Mouse (Mus musculus) limb, embryonic 12.5 days (tissue): ENCODE data around the gene Flrt1. TPM values are rescaled to one million over a fixed set of nuclear protein-coding genes. Genes with fewer than 3 reads are reported as not detected.

Source experiments
- ATAC-seq: fragments of 200-750 bp; cut with Nextera tagmentation; 2 replicates; pipeline ENCODE4 v1.8.0; 2017; ENCODE audit warnings: low read depth, moderate TSS enrichment; ENCODE audit not compliant: insufficient number of reproducible peaks, insufficient read depth, low FRiP score, low TSS enrichment
- H3K27ac ChIP-seq: fragments of 300-500 bp; sonication (generic); 2 replicates; pipeline ENCODE4 v1.5.1; 2016; ENCODE audit warnings: mild to moderate bottlenecking, moderate library complexity
- H3K27me3 ChIP-seq: fragments of 300-500 bp; sonication (generic); 2 replicates; pipeline ENCODE4 v1.6.1; 2016; ENCODE audit warnings: mild to moderate bottlenecking, moderate library complexity
- H3K36me3 ChIP-seq: fragments of 300-500 bp; sonication (generic); 2 replicates; pipeline ENCODE4 v1.6.1; 2016; ENCODE audit warnings: mild to moderate bottlenecking, moderate library complexity
- H3K4me1 ChIP-seq: fragments of 300-500 bp; sonication (generic); replicated peaks from 2 replicates; pipeline ENCODE4 v1.6.1; 2016
- H3K4me2 ChIP-seq: fragments of 300-500 bp; sonication (generic); 2 replicates; pipeline ENCODE4 v1.6.1; 2016; ENCODE audit warnings: mild to moderate bottlenecking, moderate library complexity
- H3K4me3 ChIP-seq: fragments of 300-500 bp; sonication (generic); replicated peaks from 2 replicates; pipeline ENCODE4 v1.5.1; 2016; ENCODE audit warnings: mild to moderate bottlenecking
- H3K9ac ChIP-seq: fragments of 300-500 bp; sonication (generic); replicated peaks from 2 replicates; pipeline ENCODE4 v1.6.1; 2016; ENCODE audit warnings: mild to moderate bottlenecking, moderate library complexity
- H3K9me3 ChIP-seq: fragments of 300-500 bp; sonication (generic); 2 replicates; pipeline ENCODE4 v1.6.1; 2016; ENCODE audit warnings: mild to moderate bottlenecking, moderate library complexity
- WGBS: fragments of 180-500 bp; shearing (Covaris S2); methylation state at CpG from one replicate; pipeline ENCODE4 v1.1.7; 2016; 5-methylcytosine and 5-hydroxymethylcytosine counted together
- polyA plus RNA-seq: library from polyadenylated mRNA; unstranded; fragments of >200 nt; fragmentation: Nextera tagmentation; extraction: Ambion mirVana; gene quantifications from 2 replicates; pipeline ENCODE4 v1.2.1, GENCODE M21; 2016

Gene Flrt1
- polyA plus RNA-seq, 1 experiment from 2014 or later = 3.5 TPM

DNA sequence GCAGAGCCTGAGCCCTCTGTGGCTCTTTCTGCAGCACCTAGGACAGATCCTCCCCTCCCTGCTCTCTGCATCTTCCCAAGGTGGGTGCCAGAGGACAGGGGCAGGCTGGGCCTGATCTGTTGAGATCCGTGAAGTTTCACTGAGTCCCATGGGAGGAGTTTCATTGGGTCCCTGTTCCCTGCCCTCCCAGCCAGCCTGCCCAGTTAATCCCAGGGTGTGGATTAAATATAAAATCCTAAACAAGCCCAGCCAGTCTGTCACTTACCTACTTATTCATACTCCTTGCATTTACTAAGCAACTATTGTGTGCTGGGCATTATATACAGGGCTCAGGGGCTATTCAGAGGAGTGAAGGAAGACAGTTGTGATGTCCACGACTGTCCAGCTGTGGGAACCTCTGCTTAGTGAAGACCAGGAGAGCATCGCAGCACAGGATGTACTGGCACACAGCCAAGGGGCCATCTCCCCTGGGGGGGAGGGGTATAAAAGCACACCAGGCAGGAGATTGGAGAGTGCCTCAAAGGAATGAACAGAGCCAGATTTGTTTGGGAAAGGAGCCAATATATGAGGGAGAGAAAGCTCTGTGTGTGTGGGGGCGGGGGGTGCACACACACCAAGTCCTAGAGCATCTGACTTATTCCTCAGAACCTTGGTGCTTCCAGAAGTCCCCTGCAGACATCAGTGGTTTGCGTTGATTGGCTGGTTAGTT, 36.8 kb upstream of the Flrt1 start:
- no peak for ATAC-seq
- Histone ChIP-seq H3K9ac (no peak overlapping the region), H3K27ac (0 out of 2 replicates have a peak overlapping the region, but pooled peaks have one; percentile 17)

DNA sequence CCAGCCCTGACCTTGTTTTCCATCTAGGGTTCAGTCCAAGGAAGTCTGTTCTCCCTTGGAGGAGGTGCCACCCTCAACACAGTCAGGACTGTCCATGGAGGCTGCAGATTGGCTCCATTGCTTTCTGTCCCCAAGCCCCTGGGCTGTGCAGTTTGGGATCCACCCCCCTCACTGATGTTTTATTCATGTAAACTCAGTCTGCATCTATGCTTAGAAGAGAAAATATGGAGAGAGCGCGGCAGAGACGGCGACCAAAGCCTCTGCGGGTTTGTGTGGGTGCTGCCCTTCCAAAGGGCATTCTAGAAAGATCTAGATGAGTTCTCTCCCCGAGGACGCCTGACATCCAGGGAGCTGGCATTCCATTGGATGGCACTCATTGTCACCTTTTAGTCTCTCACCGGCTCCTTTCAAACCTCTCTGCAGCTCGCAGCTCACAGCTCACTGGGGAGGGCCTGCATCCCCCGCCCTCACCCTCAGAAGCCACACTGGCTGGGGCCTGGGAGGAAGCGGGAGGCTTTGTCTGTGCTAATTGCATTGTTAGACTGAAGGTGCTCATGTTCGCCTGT, 35.4 kb upstream of the Flrt1 start:
- Histone ChIP-seq H3K4me2 (no peak overlapping the region), H3K4me3 (no peak overlapping the region), H3K27ac (no peak overlapping the region), H3K27me3 (peaks cover 79% of the 10 kb centered on the region), H3K9ac (0 out of 2 replicates have a peak overlapping the region, but pooled peaks have one; percentile 37), H3K4me1 (peaks cover 80% of the 10 kb centered on the region), H3K9me3 (no peaks in the 10 kb centered on the region), H3K36me3 (no peaks in the 10 kb centered on the region)
- 64% methylated on average over 12 of the region's 12 CpGs for whole genome bisulfite sequencing
- ATAC-seq = no peak

More for the DNA sequence above, 36.8 kb upstream of the Flrt1 start:
- Histone ChIP-seq H3K4me2 (no peak overlapping the region), H3K36me3 (no peaks in the 10 kb centered on the region), H3K4me3 (no peak overlapping the region), H3K9me3 (no peaks in the 10 kb centered on the region), H3K4me1 (peaks cover 67% of the 10 kb centered on the region), H3K27me3 (peaks cover 84% of the 10 kb centered on the region)
- 58% methylated on average over 5 of the region's 5 CpGs for WGBS

DNA sequence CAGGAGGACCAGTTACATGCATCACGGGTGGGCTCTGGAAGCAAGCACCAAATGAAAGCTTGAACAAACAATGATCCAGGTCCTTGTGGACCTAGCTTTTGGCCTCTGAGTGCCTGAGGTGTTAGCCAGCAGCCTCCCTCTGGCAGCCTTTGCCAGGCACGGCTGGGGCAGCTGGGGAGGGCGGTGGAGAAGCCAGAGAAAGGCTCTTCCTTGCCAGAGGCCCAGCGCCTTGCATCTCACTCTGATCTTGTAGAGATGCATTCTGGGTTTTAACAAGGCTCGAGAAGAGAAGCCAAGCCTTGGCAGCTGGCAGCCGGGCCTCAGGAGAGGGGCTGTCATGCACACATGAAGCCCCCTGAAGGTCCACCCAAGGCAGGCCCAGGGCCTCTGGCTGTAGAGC, 34.8 kb upstream of the Flrt1 start:
- H3K9me3 ChIP-seq = no peaks in the 10 kb centered on the region
- H3K27ac ChIP-seq = 0 out of 2 replicates have a peak overlapping the region, but pooled peaks have one; percentile 23

DNA sequence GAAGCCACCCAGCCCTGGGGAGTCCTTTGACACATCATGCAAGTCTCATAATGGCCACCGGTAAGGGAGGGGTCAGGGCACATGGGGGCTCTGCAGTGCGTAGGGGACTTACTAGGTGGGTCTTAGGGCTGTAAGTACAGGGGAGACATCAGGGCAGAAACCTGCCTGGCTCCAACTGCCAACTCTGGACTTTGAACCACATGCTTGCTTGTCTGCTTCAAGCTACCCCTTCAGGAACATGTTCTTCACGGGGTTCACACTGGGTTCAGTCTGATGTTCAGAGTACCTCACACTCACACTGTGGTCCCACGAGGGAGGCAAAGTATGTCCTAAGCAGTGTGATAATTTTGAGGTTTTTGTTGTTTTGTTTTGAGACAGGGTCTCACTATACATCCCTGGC, 33.8 kb upstream of the Flrt1 start:
- no peak for ATAC-seq
- H3K4me1 ChIP-seq = peaks cover 96% of the 10 kb centered on the region
- peaks cover 63% of the 10 kb centered on the region for H3K27me3 ChIP-seq
- H3K27ac ChIP-seq = peak overlapping the region; percentile 79
- no peaks in the 10 kb centered on the region for H3K36me3 ChIP-seq
- H3K9ac ChIP-seq = no peak overlapping the region
- peak overlapping the region; percentile 47 for H3K4me2 ChIP-seq
- no peaks in the 10 kb centered on the region for H3K9me3 ChIP-seq
- no peak overlapping the region for H3K4me3 ChIP-seq
- WGBS = 48% methylated on average over 4 of the region's 4 CpGs

More for the DNA sequence above, 34.8 kb upstream of the Flrt1 start:
- Histone ChIP-seq H3K4me3 (no peak overlapping the region), H3K4me1 (peaks cover 86% of the 10 kb centered on the region), H3K9ac (no peak overlapping the region), H3K27me3 (peaks cover 74% of the 10 kb centered on the region), H3K36me3 (no peaks in the 10 kb centered on the region), H3K4me2 (no peak overlapping the region)
- no peak for ATAC-seq
- 71% methylated on average over 6 of the region's 6 CpGs for WGBS

DNA sequence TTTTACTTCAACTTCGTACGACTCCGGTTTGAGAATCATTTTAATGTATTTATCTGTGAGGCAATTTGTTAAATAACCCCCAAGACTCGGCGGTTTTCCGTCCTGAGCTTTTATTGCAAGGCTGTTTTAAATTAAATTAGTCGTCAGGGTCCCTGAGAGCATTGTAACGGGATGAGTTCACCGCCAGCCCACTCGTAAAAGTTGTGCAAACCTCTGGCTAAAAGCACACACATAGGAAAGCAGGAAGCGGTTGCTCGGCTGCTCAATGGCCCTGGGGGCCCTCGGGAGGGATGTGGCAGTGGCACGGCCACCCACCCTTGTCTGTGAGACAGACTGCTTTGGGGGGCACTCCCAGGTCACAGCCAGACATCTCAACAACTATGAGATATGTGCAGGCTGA, 32.8 kb upstream of the Flrt1 start:
- no peak overlapping the region; the same call in 1 of the 2 replicates for H3K9ac ChIP-seq
- no peaks in the 10 kb centered on the region for H3K36me3 ChIP-seq
- peak overlapping the region; percentile 47 for H3K4me2 ChIP-seq
- H3K4me1 ChIP-seq = peaks cover 97% of the 10 kb centered on the region
- 0 out of 2 replicates have a peak overlapping the region, but pooled peaks have one; percentile 11 for H3K4me3 ChIP-seq
- WGBS = 10% methylated on average over 14 of the region's 14 CpGs
- H3K9me3 ChIP-seq = no peaks in the 10 kb centered on the region
- ATAC-seq = no peak
- peak overlapping the region; percentile 79 for H3K27ac ChIP-seq
- H3K27me3 ChIP-seq = peaks cover 60% of the 10 kb centered on the region

DNA sequence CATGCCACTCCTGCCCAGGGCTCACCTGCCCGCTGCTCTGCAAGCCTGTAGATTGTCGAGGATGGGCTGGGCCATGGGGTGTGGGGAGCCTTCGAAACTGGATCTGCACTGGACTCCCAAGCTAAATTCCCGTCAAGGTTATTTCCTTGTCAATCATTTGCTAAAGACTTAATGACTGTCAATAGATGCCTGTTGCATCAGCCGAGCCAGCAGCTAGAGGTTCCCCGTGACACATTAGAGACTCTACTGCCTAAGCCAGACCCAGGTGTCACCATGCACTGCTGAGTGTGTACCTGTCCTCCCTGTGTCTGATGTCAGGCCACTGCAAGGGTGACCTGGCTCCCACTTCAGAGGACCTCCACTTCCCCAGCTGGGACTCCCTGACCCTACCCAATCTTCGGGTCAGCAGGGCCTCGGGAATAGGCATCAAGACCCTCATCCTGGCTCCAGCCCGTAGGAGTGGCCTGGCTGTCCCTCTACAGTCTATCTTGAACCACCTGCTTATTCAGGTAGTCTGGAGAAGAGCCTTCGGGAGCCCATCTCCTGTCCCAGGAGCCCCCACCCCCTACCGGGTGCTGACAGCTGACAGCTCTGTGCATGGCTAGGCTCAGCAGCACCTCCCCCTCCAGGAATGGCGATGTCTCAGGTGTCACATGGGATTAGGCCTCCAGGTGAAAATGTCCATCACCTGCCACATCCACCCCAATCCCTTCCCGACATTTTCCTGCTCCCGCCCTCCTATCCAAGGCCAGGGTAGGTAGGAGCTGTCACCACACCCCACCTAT, 31.4 kb upstream of the Flrt1 start:
- Histone ChIP-seq H3K4me3 (no peak overlapping the region), H3K4me2 (peak overlapping the region; percentile 34; the same call in 1 of the 2 replicates), H3K9me3 (no peaks in the 10 kb centered on the region), H3K9ac (no peak overlapping the region), H3K27me3 (peaks cover 65% of the 10 kb centered on the region), H3K27ac (peak overlapping the region; percentile 84), H3K4me1 (peaks cover 97% of the 10 kb centered on the region), H3K36me3 (no peaks in the 10 kb centered on the region)
- 26% methylated on average over 14 of the region's 14 CpGs for WGBS
- ATAC-seq = no peak

DNA sequence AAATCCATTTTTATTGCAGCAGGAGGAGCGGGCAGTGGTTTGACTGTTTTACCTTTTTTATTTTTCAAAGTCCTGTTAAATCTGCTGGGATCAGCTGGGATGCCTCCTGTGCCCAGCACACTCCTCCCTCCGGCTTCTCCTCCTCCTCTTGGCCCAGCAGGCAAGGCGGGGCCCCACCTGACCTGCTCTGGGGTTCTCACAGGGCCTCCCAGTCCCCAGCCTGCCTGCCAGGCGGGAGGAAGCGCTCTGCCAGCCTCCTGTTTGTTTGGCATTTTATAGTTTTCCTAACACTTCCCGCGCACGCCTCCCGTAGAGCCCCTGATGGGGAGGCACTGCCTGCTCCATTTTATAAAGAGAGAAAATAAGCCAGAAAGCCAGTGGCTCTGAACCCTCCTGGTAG, 30.5 kb upstream of the Flrt1 start:
- Histone ChIP-seq H3K4me3 (no peak overlapping the region), H3K9me3 (no peaks in the 10 kb centered on the region), H3K27ac (peak overlapping the region; percentile 84), H3K9ac (no peak overlapping the region), H3K27me3 (peaks cover 64% of the 10 kb centered on the region), H3K4me1 (peaks cover 98% of the 10 kb centered on the region), H3K4me2 (peak overlapping the region; percentile 34), H3K36me3 (no peaks in the 10 kb centered on the region)
- 5% methylated on average over 9 of the region's 9 CpGs for WGBS
- no peak for ATAC-seq

DNA sequence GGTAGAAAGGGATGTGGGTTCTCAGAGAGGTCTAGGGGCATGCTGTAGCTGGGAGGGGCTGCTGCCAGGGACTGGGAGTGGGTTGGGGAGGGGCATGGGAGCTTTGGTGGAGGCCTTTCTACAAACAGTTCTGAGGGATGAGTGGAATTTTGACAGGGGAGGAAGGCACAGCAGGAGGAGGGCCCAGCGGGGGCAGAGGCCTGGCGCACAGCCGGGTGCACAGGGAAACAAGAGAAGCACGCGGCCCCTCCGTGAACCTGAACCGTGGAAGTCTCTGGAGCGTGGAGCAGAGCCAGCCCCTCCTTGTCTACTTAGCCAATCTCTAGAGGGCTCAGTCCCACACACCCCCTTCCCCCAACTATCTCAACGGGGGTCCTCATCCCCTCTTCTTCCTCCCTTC, 30.0 kb upstream of the Flrt1 start:
- Histone ChIP-seq H3K9ac (no peak overlapping the region; the same call in 1 of the 2 replicates), H3K4me3 (no peak overlapping the region), H3K27ac (peak overlapping the region; percentile 84), H3K4me1 (peaks cover 96% of the 10 kb centered on the region), H3K27me3 (peaks cover 65% of the 10 kb centered on the region), H3K4me2 (peak overlapping the region; percentile 34), H3K9me3 (no peaks in the 10 kb centered on the region), H3K36me3 (no peaks in the 10 kb centered on the region)
- WGBS = 6% methylated on average over 9 of the region's 9 CpGs
- no peak; the same call in 1 of the 2 replicates for ATAC-seq

DNA sequence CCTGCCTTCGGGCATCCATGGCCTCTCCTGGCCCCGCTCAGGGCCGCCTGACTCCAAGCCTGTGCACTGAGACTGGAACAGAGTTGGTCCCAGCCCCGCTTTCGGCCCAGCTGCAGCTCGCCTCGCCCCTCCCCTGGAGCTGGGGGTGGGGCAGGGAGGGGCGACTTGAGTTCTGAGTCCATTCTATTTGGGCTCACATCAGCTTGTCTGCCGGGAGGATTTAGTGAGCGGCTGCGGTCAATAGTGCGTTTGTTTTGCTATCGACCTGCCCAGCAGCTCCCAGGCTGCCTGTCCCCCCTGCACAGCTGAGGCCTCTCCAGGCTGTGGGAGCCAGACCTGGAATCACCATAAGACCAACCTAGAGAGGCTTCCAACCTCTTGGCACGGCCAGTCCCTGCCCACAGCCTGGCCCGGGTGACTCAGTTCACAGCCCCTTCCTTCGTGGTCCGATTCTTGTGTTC, 29.1 kb upstream of the Flrt1 start:
- peak overlapping the region; percentile 26 for H3K4me2 ChIP-seq
- no peaks in the 10 kb centered on the region for H3K36me3 ChIP-seq
- H3K27ac ChIP-seq = peak overlapping the region; percentile 84
- H3K4me1 ChIP-seq = peaks cover 93% of the 10 kb centered on the region
- no peaks in the 10 kb centered on the region for H3K9me3 ChIP-seq
- H3K4me3 ChIP-seq = no peak overlapping the region
- no peak for ATAC-seq
- H3K9ac ChIP-seq = no peak overlapping the region
- 22% methylated on average over 17 of the region's 17 CpGs for WGBS
- H3K27me3 ChIP-seq = peaks cover 64% of the 10 kb centered on the region

DNA sequence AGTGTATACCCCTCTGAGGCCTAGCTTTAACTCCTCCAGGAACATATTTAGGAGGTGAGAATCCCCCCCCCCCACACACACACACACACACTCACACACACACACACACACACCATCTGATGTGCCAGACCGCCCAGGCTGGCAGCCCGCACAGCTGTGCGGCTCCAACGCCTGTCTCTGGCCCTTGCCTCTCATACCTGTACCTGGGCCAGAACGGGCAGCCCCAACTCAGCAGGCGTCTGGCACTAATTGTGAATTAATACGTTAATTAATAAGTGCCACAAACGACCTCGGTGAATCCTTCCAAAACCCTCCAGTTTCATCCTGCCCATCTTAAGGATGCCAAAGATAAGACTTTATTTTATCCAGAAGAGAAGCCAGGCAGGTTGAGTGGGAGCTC, 27.9 kb upstream of the Flrt1 start:
- Histone ChIP-seq H3K27me3 (peaks cover 65% of the 10 kb centered on the region), H3K4me1 (peaks cover 92% of the 10 kb centered on the region), H3K4me3 (no peak overlapping the region), H3K4me2 (no peak overlapping the region), H3K9me3 (no peaks in the 10 kb centered on the region), H3K36me3 (no peaks in the 10 kb centered on the region), H3K9ac (no peak overlapping the region), H3K27ac (no peak overlapping the region)
- ATAC-seq = no peak
- 74% methylated on average over 9 of the region's 9 CpGs for WGBS

DNA sequence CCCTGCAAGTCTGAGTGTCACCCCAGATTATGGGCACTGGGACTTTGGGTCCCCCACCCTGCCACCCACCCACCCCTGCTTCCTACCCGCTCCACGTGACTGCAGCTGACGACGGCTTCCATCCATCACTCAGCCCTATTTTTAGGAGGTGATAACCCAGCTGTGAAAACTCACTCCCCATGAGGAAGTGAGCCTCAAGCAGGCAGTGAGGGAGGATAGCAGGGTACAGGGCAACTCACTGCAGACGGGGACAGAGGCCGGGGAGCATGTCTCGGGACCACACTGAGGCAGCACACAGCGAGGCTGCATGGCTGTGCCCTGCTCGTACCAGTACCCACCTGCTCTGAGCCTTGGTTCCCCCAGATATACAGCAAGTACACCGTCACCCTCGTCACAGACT, 24.8 kb upstream of the Flrt1 start:
- Histone ChIP-seq H3K27me3 (peaks cover 63% of the 10 kb centered on the region), H3K9ac (no peak overlapping the region), H3K36me3 (no peaks in the 10 kb centered on the region), H3K4me3 (no peak overlapping the region), H3K4me2 (no peak overlapping the region), H3K4me1 (peaks cover 61% of the 10 kb centered on the region), H3K27ac (no peak overlapping the region), H3K9me3 (no peaks in the 10 kb centered on the region)
- 62% methylated on average over 11 of the region's 11 CpGs for WGBS
- no peak for ATAC-seq
